Mouse (Mus musculus) hindbrain, embryonic 16.5 days (tissue): ENCODE measurements around the gene Spock2. TPM values are rescaled to one million over a fixed set of nuclear protein-coding genes. Genes with fewer than 3 reads are reported as not detected.

ENCODE experiments used
- ATAC-seq: fragments of 200-750 bp; cut with Nextera tagmentation; 2 replicates; pipeline ENCODE4 v1.8.0; 2017; ENCODE audit warnings: moderate TSS enrichment, moderate library complexity
- H3K27ac ChIP-seq: fragments of 300-500 bp; sonication (generic); 2 replicates; pipeline ENCODE4 v1.5.1; 2014; ENCODE audit warnings: low read depth, mild to moderate bottlenecking, control low read depth, low read length, moderate library complexity
- H3K27me3 ChIP-seq: fragments of 300-500 bp; sonication (generic); replicated peaks from 2 replicates; pipeline ENCODE4 v1.6.1; 2014; ENCODE audit warnings: low read length; ENCODE audit not compliant: control insufficient read depth, insufficient read depth
- H3K36me3 ChIP-seq: fragments of 300-500 bp; sonication (generic); 2 replicates; pipeline ENCODE4 v1.6.1; 2014; ENCODE audit warnings: mild to moderate bottlenecking, low read length, moderate library complexity, mixed read lengths; ENCODE audit not compliant: control insufficient read depth, insufficient read depth
- H3K4me1 ChIP-seq: fragments of 300-500 bp; sonication (generic); 2 replicates; pipeline ENCODE4 v1.6.1; 2014; ENCODE audit warnings: low read depth, low read length; ENCODE audit not compliant: control insufficient read depth, insufficient read depth
- H3K4me2 ChIP-seq: fragments of 300-500 bp; sonication (generic); 2 replicates; pipeline ENCODE4 v1.6.1; 2014; ENCODE audit warnings: mild to moderate bottlenecking, low read length, control low read depth, moderate library complexity
- H3K4me3 ChIP-seq: fragments of 300-500 bp; sonication (generic); 2 replicates; pipeline ENCODE4 v1.5.1; 2014; ENCODE audit warnings: mild to moderate bottlenecking, low read length, control low read depth, moderate library complexity
- H3K9ac ChIP-seq: fragments of 300-500 bp; sonication (generic); 2 replicates; pipeline ENCODE4 v1.6.1; 2014; ENCODE audit warnings: low read depth, mild to moderate bottlenecking, control low read depth, low read length, moderate library complexity
- H3K9me3 ChIP-seq: fragments of 300-500 bp; sonication (generic); 2 replicates; pipeline ENCODE4 v1.6.1; 2014; ENCODE audit warnings: mild to moderate bottlenecking, low read length, moderate library complexity; ENCODE audit not compliant: control insufficient read depth
- WGBS: fragments of 180-500 bp; shearing (Covaris S2); extraction: QIAGEN DNeasy Blood & Tissue Kit; methylation state at CpG from one replicate; pipeline ENCODE4 v1.1.7; 2014; 5-methylcytosine and 5-hydroxymethylcytosine counted together
- polyA plus RNA-seq: library from polyadenylated mRNA; unstranded; fragments of >200 nt; fragmentation: Nextera tagmentation; extraction: Ambion mirVana; gene quantifications from 2 replicates; pipeline ENCODE4 v1.2.1, GENCODE M21; 2015

Spock2 gene
- polyA plus RNA-seq, 1 experiment from 2014 or later: 119 TPM

DNA sequence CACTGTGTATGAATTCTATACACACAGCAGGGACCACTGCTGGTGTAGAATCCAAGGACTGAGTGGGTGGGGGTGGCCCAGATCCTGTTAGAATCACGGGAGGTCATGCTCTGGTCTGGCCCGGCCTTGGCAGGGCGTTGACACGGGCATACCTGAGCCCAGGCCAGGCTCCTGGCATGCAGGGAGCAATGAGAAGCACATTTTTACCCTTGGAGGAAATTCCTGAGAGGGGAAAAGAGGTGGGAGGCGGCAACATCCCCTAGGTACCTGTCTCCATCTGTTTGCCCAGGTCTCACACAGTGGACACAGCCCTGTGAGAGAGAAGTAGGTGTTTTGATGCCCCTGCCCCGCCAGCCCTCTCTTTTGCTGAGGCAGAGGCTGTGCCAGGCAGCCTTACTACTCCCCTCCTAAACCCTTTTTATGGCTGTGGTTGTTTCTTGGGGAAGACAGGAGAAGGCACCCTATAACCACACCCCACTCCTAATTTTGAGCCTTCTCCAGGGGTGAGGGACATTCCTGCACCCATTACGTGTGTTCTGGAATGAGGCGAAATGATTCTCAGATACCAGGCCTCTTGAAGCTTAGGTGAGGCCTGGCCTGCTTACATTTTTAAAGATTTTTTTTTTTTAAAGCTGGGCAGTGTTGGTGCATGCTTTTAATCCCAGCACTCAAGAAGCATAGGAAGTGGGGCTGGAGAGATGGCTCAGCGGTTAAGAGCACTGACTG is 8.1 kb downstream of the Spock2 start:
- H3K4me1 ChIP-seq: peaks cover 46% of the 10 kb centered on the region
- 85% methylated on average over 9 of the region's 9 CpGs for WGBS
- no peak for ATAC-seq
- no peak overlapping the region for H3K9ac ChIP-seq
- no peaks in the 10 kb centered on the region for H3K27me3 ChIP-seq
- no peak overlapping the region for H3K4me2 ChIP-seq
- no peaks in the 10 kb centered on the region for H3K36me3 ChIP-seq
- no peaks in the 10 kb centered on the region for H3K9me3 ChIP-seq
- no peak overlapping the region for H3K4me3 ChIP-seq
- H3K27ac ChIP-seq: no peak overlapping the region

DNA sequence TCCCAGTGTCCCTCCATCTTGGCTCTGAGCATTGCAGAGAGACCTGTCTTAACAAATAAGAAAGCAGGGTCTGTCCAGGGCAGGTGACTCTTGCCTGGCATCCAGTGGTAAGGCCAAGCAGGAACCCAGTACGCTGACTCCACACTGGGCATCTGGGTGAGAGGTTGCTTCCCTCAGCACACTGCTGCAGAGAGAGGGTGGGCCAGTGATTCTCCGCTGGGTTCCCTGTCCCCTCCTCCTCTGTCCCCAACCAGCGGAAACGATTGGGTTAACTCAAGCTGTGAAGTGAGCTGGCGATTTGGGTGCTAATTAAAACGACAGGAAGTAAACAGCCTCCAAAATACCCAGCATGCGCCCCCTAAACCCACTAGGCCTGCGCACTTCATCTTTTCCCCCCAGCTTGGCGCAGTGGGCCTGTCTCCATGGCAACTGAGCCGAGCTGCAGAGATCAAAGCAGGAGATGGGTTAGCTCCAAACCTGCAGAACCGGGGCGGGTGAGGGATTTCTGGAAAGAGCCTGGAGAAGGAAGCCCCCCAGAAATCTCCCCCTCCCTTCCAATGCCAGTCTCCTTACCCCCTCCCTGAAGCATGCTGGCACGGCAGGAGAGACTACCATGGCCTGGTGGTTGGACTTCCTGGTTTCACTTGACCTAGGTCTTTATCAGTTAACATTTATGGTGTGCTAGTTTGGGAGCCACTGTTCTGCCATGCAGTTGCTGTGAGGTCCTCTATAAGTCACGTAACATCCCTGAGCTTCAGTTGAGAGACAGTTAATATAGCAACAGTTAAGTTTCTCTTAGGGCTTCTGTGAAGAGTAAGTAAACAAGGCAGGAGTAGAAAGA is 9.5 kb downstream of the Spock2 start:
- peak overlapping the region; percentile 57 for H3K4me2 ChIP-seq
- H3K36me3 ChIP-seq: no peaks in the 10 kb centered on the region
- WGBS: 4% methylated on average over 14 of the region's 14 CpGs
- H3K4me3 ChIP-seq: peak overlapping the region; percentile 9
- peaks cover 32% of the 10 kb centered on the region for H3K4me1 ChIP-seq
- peak overlapping the region; percentile 47 for H3K9ac ChIP-seq
- peak; percentile 89 for ATAC-seq
- no peaks in the 10 kb centered on the region for H3K9me3 ChIP-seq
- H3K27me3 ChIP-seq: no peaks in the 10 kb centered on the region
- H3K27ac ChIP-seq: peak overlapping the region; percentile 74

GRCm38 (mm10) chr10:60116997-60117396 is 11.0 kb downstream of the Spock2 start:
- peaks cover 7% of the 10 kb centered on the region; the same call in 1 of the 2 replicates for H3K36me3 ChIP-seq
- 0 out of 2 replicates have a peak overlapping the region, but pooled peaks have one; percentile 50 for H3K27ac ChIP-seq
- peaks cover 30% of the 10 kb centered on the region for H3K4me1 ChIP-seq
- H3K27me3 ChIP-seq: no peaks in the 10 kb centered on the region
- no peaks in the 10 kb centered on the region for H3K9me3 ChIP-seq
- H3K4me2 ChIP-seq: no peak overlapping the region
- no peak overlapping the region for H3K9ac ChIP-seq
- no peak for ATAC-seq
- 50% methylated on average over 4 of the region's 4 CpGs for WGBS
- no peak overlapping the region for H3K4me3 ChIP-seq

DNA sequence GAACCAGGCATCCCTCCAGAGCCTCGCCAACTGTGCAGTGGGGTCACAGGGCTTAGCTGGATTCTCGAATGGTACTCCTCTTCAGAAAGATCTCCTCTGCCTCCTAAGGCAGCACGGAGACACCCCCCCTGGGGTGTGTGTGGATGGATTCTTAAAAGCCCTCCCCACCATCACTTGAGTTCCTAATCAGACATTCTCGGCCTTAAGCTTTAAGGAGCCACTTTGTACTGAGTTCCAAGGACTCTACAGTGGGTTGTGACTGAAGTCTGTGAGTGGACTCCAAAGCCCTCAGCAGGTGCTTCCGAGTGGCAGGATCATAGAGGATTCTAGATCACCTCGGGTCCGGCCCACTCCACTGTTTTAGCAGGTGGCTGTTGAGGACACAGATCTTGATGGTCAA is 12.4 kb downstream of the Spock2 start:
- no peak overlapping the region for H3K9ac ChIP-seq
- 69% methylated on average over 7 of the region's 7 CpGs for WGBS

DNA sequence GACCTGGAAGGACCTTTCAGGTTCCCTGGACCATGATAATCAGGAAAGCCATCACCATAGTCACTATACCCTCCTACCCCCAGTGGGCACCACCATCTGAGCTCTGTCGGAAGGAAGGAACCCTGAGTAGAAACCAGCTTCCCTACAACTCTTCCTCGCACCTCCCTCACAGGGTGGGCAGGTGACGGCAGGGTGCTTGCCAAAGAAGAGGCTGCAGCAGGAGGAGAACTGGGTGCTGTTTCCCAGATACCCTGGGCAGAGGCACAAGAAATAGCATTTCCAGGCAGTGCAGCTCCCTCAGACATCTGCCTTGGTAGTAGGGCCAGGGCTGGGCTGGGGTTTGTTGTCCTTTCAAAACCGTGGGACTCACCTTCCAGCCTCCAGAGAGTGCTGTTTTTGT is 14.6 kb downstream of the Spock2 start:
- peaks cover 12% of the 10 kb centered on the region for H3K36me3 ChIP-seq
- H3K4me3 ChIP-seq: no peak overlapping the region
- H3K4me2 ChIP-seq: no peak overlapping the region
- peaks cover 23% of the 10 kb centered on the region for H3K4me1 ChIP-seq
- no peak for ATAC-seq
- no peaks in the 10 kb centered on the region for H3K9me3 ChIP-seq
- no peak overlapping the region for H3K27ac ChIP-seq
- 79% methylated on average over 4 of the region's 4 CpGs for WGBS
- no peak overlapping the region for H3K9ac ChIP-seq
- no peaks in the 10 kb centered on the region for H3K27me3 ChIP-seq

More for the DNA sequence above, 12.4 kb downstream of the Spock2 start:
- Histone ChIP-seq H3K27me3 (no peaks in the 10 kb centered on the region), H3K9me3 (no peaks in the 10 kb centered on the region), H3K36me3 (peaks cover 11% of the 10 kb centered on the region), H3K4me3 (no peak overlapping the region), H3K27ac (no peak overlapping the region), H3K4me1 (peaks cover 30% of the 10 kb centered on the region), H3K4me2 (no peak overlapping the region)
- no peak for ATAC-seq

DNA sequence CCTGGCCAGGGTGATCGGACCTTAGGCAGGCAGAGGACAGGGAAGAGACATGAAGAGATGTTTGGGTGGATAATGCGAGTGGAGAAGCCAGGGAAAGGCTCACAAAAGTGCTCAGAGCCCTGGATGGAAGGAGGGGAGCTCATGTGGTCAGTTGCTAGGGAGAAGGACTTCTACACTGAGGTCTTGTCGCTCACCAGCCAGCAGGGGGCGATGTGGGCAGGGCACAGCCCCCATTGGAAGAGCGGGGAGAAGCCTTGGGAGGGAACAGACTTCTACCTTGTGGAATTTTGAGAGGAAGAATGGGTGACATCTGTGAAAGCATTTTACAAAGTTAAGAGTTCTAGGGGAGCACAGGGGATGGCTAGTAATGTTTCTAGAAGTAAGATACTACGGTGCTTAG is 18.1 kb downstream of the Spock2 start:
- H3K4me2 ChIP-seq: no peak overlapping the region
- H3K9me3 ChIP-seq: no peaks in the 10 kb centered on the region
- H3K4me3 ChIP-seq: no peak overlapping the region
- H3K4me1 ChIP-seq: no peaks in the 10 kb centered on the region
- H3K27ac ChIP-seq: no peak overlapping the region
- WGBS: 62% methylated on average over 6 of the region's 6 CpGs
- H3K36me3 ChIP-seq: peaks cover 35% of the 10 kb centered on the region
- H3K9ac ChIP-seq: no peak overlapping the region
- no peak for ATAC-seq
- H3K27me3 ChIP-seq: no peaks in the 10 kb centered on the region

GRCm38 (mm10) chr10:60125529-60126327 is 19.7 kb downstream of the Spock2 start:
- no peaks in the 10 kb centered on the region for H3K27me3 ChIP-seq
- H3K4me1 ChIP-seq: no peaks in the 10 kb centered on the region
- ATAC-seq: 0 out of 2 replicates have a peak, but pooled peaks have one; percentile 12
- peaks cover 47% of the 10 kb centered on the region for H3K36me3 ChIP-seq
- no peak overlapping the region for H3K4me3 ChIP-seq
- H3K9me3 ChIP-seq: no peaks in the 10 kb centered on the region
- H3K4me2 ChIP-seq: no peak overlapping the region
- no peak overlapping the region for H3K9ac ChIP-seq
- 30% methylated on average over 19 of the region's 22 CpGs for WGBS
- H3K27ac ChIP-seq: no peak overlapping the region

GRCm38 (mm10) chr10:60128287-60128686 is 22.3 kb downstream of the Spock2 start:
- H3K9me3 ChIP-seq: no peaks in the 10 kb centered on the region
- H3K4me3 ChIP-seq: no peak overlapping the region
- H3K4me2 ChIP-seq: no peak overlapping the region
- no peaks in the 10 kb centered on the region for H3K27me3 ChIP-seq
- 91% methylated on average over 9 of the region's 9 CpGs for WGBS
- no peak overlapping the region for H3K9ac ChIP-seq
- no peak overlapping the region for H3K27ac ChIP-seq
- peaks cover 44% of the 10 kb centered on the region for H3K36me3 ChIP-seq
- H3K4me1 ChIP-seq: no peaks in the 10 kb centered on the region
- no peak for ATAC-seq
